Mouse (Mus musculus) brain, embryonic 14.5 days (tissue): ENCODE results near the gene Mafk.

Experiments used
- CTCF ChIP-seq: fragments of 200-500 bp; IDR thresholded peaks from 2 replicates; pipeline ENCODE4 v1.5.1; 2012; ENCODE audit warnings: inconsistent platforms, mild to moderate bottlenecking, moderate library complexity, borderline replicate concordance; ENCODE audit not compliant: insufficient read depth, insufficient read length; ENCODE audit errors: extremely low read depth
- POLR2A ChIP-seq: fragments of 200-500 bp; IDR thresholded peaks from 2 replicates; pipeline ENCODE4 v1.6.1; 2012; ENCODE audit warnings: mild to moderate bottlenecking, inconsistent platforms, borderline replicate concordance; ENCODE audit not compliant: poor library complexity, insufficient read depth, insufficient read length, severe bottlenecking; ENCODE audit errors: extremely low read depth

DNA sequence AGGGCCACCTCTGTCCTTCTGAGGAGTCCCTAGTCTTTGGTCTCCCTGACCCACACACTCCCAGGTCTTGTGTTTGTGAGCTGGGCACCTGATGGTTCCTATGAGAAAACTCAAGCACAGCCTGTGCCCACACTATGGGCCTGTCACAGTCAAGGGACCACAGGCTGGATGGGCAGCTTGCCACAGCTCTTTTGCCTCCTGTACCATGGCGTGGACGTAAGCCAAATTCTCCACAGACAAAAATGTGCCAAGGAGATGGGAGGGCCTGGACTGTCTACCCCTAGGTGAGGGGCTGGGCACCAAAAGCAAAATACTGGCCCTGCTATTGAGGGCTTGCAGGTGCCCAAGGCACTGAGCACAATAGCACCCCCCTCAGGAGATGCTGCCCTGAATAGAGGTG, 34.7 kb upstream of the Mafk start:
- TF ChIP-seq CTCF, result no peak
- TF ChIP-seq POLR2A, result no peak
